Mouse (Mus musculus): ENCODE measurements at regions not wholly inside any gene's neighbourhood (a gene's known extent, or its start where the extent isn't known, plus 50 kb on each side); places are given as distances from the start of the nearest gene placed in this dataset.

DNA sequence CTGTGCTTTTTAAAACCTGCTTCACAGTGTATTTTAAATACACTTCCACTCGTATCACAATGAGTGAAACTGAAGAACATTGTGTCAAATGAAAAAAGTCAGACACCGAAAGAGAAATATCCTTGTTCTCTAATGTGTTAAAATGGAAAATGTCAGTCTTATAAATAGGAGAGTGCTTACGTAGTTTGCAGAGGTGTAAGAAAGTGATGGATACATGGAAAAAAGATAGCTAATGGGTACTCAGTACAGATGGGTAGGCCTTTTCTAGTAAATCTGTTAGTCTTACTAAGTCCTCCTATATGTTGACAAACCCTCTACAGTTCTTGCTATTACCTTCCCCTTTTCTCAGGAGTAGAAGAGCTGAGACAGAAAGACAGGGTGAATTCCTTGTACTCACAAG is 706.2 kb downstream of the Efnb2 start:
- no peak overlapping the region for H3K27ac ChIP-seq (ENCODE audit: low read depth, low read length)
- H3K36me3 ChIP-seq (ENCODE audit: control insufficient read depth, insufficient read depth, low read length) = no peaks in the 10 kb centered on the region
- H3K9ac ChIP-seq (ENCODE audit: low read depth, low read length) = no peak overlapping the region
- no peaks in the 10 kb centered on the region for H3K27me3 ChIP-seq (ENCODE audit: control insufficient read depth, insufficient read depth, low read length)
- H3K4me1 ChIP-seq (replicated peaks; ENCODE audit: control insufficient read depth, insufficient read depth, low read length) = no peaks in the 10 kb centered on the region
- no peak overlapping the region for H3K4me3 ChIP-seq (ENCODE audit: low read depth, low read length)
- H3K4me2 ChIP-seq (replicated peaks; ENCODE audit: low read depth, low read length) = no peak overlapping the region
- no peaks in the 10 kb centered on the region for H3K9me3 ChIP-seq (ENCODE audit: control insufficient read depth, low read length)
- ATAC-seq (ENCODE audit: low FRiP score) (no peak), DNase-seq (ENCODE audit: low spot score) (no peak)
- WGBS = 94% methylated on average over 3 of the region's 3 CpGs

DNA sequence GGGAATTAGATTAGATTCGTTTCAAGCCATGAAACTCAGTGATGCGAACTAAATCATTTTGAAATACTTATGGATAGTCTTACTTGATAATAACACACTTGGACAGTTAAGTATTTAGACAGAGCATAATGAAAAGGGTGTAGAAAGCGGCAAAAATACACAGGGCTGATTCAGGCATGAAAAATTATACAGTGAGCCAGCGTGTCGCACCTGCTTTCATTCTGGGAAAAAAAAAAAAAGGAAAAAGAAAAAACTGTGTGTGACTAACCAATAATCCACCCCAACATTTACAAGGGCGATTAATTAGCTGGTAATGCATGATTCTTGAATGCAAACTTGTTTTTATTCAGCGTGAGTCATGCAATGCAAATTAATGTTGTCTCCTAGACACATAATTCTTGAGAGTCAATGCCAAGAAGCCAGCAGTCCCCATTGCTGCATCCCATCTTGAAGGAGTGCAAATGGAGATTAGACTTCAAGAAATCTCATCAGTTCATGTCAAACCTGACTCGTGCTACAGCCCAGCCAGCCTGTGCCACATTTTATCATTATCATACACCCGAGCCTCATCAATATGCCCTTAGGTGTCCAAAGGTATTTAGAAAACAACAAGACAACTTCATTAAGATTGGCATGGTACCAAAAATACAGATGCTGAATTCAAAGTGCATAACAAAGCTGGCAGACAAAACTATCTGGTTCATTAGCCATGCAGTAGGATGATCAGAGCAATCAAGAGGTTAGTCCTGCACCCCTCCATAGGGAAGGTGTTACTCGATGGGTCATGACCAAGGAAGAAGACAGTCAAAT is 714.9 kb downstream of the Efnb2 start:
- no peak for DNase-seq (ENCODE audit: low spot score)
- Histone ChIP-seq H3K4me3 (ENCODE audit: low read depth, low read length) (no peak overlapping the region), H3K9ac (ENCODE audit: low read depth, low read length) (no peak overlapping the region), H3K27me3 (ENCODE audit: control insufficient read depth, insufficient read depth, low read length) (no peaks in the 10 kb centered on the region), H3K27ac (ENCODE audit: low read depth, low read length) (no peak overlapping the region), H3K9me3 (ENCODE audit: control insufficient read depth, low read length) (no peaks in the 10 kb centered on the region), H3K36me3 (ENCODE audit: control insufficient read depth, insufficient read depth, low read length) (no peaks in the 10 kb centered on the region), H3K4me2 (replicated peaks; ENCODE audit: low read depth, low read length) (no peak overlapping the region), H3K4me1 (replicated peaks; ENCODE audit: control insufficient read depth, insufficient read depth, low read length) (no peaks in the 10 kb centered on the region)
- 84% methylated on average over 10 of the region's 10 CpGs for whole genome bisulfite sequencing
- no peak for ATAC-seq (ENCODE audit: low FRiP score)

DNA sequence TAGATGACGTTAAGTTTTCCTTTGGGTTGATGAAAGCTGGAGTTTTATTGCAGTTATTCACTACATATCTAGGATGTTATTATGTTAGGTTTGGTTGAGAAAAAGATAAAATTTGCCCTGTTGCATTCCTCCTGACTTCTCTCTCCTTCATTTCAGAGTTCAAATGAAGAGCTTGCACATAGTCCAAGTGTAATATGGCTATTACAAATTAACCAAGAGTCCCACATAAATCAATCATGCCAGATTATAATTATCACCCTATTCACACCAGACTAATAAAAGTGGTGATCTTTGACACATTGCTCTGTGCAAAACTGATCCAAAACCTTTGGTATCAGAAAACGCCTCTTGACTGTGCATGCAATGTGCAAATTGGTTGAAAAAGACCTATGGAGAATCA is 724.4 kb downstream of the Efnb2 start:
- Histone ChIP-seq H3K4me1 (replicated peaks; ENCODE audit: control insufficient read depth, insufficient read depth, low read length) (no peaks in the 10 kb centered on the region), H3K4me3 (ENCODE audit: low read depth, low read length) (no peak overlapping the region), H3K9me3 (ENCODE audit: control insufficient read depth, low read length) (no peaks in the 10 kb centered on the region), H3K4me2 (replicated peaks; ENCODE audit: low read depth, low read length) (no peak overlapping the region), H3K27me3 (ENCODE audit: control insufficient read depth, insufficient read depth, low read length) (no peaks in the 10 kb centered on the region), H3K9ac (ENCODE audit: low read depth, low read length) (no peak overlapping the region), H3K27ac (ENCODE audit: low read depth, low read length) (no peak overlapping the region), H3K36me3 (ENCODE audit: control insufficient read depth, insufficient read depth, low read length) (no peaks in the 10 kb centered on the region)
- DNase-seq (ENCODE audit: low spot score) (no peak), ATAC-seq (ENCODE audit: low FRiP score) (no peak)
- 97% methylated on average over 2 of the region's 2 CpGs for WGBS

DNA sequence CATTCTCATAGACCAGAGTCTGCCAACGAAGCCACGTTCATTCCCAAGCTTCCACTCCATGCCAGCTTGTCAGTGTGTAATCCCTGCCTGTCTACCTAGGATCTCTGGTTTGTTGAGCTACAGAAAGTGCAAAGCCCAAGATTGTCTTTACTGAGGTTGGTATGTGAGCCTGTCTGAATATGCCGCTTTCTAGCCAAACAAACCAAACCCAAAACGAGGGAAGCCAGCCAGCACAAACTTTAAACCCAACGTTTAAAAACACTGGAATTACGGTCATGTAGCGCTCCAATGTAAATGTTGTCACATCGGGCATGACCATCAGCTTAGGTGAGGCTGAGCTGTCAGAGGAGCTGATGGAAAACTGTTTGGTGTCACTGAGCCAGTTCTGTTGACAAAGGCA is 741.6 kb downstream of the Efnb2 start:
- 79% methylated on average over 8 of the region's 8 CpGs for WGBS
- ATAC-seq (ENCODE audit: low FRiP score) (no peak), DNase-seq (ENCODE audit: low spot score) (no peak)

DNA sequence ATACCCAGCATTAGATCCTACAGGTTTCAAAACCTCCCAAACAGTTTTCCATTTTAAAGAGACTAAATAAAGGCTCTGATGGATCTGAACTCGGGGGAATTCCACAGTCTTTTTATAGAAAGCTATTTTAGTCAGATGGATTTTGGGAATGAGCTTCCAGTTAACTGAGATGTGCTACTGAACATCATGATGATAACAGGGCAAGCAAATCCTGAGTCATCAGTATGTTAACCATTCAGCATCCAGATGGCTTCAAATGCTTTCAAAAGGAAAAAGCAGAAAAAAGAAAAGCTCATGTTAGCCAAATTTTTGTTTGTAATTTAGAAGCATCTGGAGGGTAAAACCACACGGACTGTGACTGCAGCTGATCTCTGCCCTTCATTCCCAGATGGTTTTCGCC is 766.7 kb downstream of the Efnb2 start:
- WGBS = 78% methylated on average over 3 of the region's 3 CpGs
- Histone ChIP-seq H3K4me1 (replicated peaks; ENCODE audit: control insufficient read depth, insufficient read depth, low read length) (no peaks in the 10 kb centered on the region), H3K27me3 (ENCODE audit: control insufficient read depth, insufficient read depth, low read length) (no peaks in the 10 kb centered on the region), H3K4me2 (replicated peaks; ENCODE audit: low read depth, low read length) (no peak overlapping the region), H3K27ac (ENCODE audit: low read depth, low read length) (no peak overlapping the region), H3K36me3 (ENCODE audit: control insufficient read depth, insufficient read depth, low read length) (no peaks in the 10 kb centered on the region), H3K4me3 (ENCODE audit: low read depth, low read length) (no peak overlapping the region), H3K9ac (ENCODE audit: low read depth, low read length) (no peak overlapping the region), H3K9me3 (ENCODE audit: control insufficient read depth, low read length) (no peaks in the 10 kb centered on the region)
- ATAC-seq (ENCODE audit: low FRiP score) (no peak), DNase-seq (ENCODE audit: low spot score) (no peak)

More for the DNA sequence above, 741.6 kb downstream of the Efnb2 start:
- Histone ChIP-seq H3K27me3 (ENCODE audit: control insufficient read depth, insufficient read depth, low read length) (no peaks in the 10 kb centered on the region), H3K36me3 (ENCODE audit: control insufficient read depth, insufficient read depth, low read length) (no peaks in the 10 kb centered on the region), H3K4me1 (replicated peaks; ENCODE audit: control insufficient read depth, insufficient read depth, low read length) (no peaks in the 10 kb centered on the region), H3K9me3 (ENCODE audit: control insufficient read depth, low read length) (no peaks in the 10 kb centered on the region), H3K4me2 (replicated peaks; ENCODE audit: low read depth, low read length) (no peak overlapping the region), H3K27ac (ENCODE audit: low read depth, low read length) (no peak overlapping the region), H3K9ac (ENCODE audit: low read depth, low read length) (no peak overlapping the region), H3K4me3 (ENCODE audit: low read depth, low read length) (no peak overlapping the region)

DNA sequence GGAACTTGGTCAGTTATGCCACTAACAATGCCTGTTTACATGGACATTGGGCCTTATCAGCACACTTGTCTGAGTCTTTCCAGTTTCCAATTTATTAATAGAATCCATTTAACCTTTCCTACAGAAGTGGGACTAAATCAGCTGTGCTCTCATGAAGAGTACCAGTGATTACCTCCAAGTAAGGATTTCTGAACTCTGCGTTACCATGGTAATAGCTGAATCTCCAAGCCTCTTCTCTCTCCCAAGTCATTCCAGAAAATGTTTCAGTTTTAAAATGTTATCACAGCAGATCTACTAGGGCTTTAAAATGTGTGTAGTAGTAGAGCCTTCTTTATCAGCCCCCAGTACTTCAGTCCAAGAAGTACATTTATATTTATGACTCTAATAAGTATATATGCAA is 807.9 kb downstream of the Efnb2 start:
- H3K9ac ChIP-seq (ENCODE audit: low read depth, low read length) = no peak overlapping the region
- H3K27me3 ChIP-seq (ENCODE audit: control insufficient read depth, insufficient read depth, low read length) = no peaks in the 10 kb centered on the region
- 94% methylated on average over 1 of the region's 1 CpGs for WGBS
- H3K27ac ChIP-seq (ENCODE audit: low read depth, low read length) = no peak overlapping the region
- H3K4me3 ChIP-seq (ENCODE audit: low read depth, low read length) = no peak overlapping the region
- DNase-seq (ENCODE audit: low spot score) (no peak), ATAC-seq (ENCODE audit: low FRiP score) (no peak)
- H3K4me1 ChIP-seq (replicated peaks; ENCODE audit: control insufficient read depth, insufficient read depth, low read length) = no peaks in the 10 kb centered on the region
- no peak overlapping the region for H3K4me2 ChIP-seq (replicated peaks; ENCODE audit: low read depth, low read length)
- no peaks in the 10 kb centered on the region for H3K36me3 ChIP-seq (ENCODE audit: control insufficient read depth, insufficient read depth, low read length)
- no peaks in the 10 kb centered on the region for H3K9me3 ChIP-seq (ENCODE audit: control insufficient read depth, low read length)

DNA sequence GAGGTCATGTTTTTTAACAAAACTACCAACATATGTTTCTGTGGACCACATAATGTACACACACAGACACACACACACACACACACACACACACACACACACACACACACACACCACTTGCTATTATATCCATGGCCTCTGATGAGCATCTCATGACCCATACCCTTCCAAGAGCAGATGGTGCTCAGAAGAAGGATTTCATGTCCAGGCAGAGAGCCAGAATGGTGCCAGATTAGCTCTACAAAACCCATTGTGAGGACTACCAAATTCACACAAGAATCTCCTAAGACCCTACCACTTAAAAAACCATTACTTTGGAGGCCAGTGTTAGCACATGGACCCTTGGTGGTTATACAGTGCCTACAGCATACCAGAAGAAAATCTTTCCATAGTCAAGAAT is 810.5 kb downstream of the Efnb2 start:
- DNase-seq (ENCODE audit: low spot score) (no peak), ATAC-seq (ENCODE audit: low FRiP score) (no peak)
- Histone ChIP-seq H3K36me3 (ENCODE audit: control insufficient read depth, insufficient read depth, low read length) (no peaks in the 10 kb centered on the region), H3K4me2 (replicated peaks; ENCODE audit: low read depth, low read length) (no peak overlapping the region), H3K4me1 (replicated peaks; ENCODE audit: control insufficient read depth, insufficient read depth, low read length) (no peaks in the 10 kb centered on the region), H3K9ac (ENCODE audit: low read depth, low read length) (no peak overlapping the region), H3K27me3 (ENCODE audit: control insufficient read depth, insufficient read depth, low read length) (no peaks in the 10 kb centered on the region), H3K27ac (ENCODE audit: low read depth, low read length) (no peak overlapping the region), H3K9me3 (ENCODE audit: control insufficient read depth, low read length) (no peaks in the 10 kb centered on the region), H3K4me3 (ENCODE audit: low read depth, low read length) (no peak overlapping the region)

DNA sequence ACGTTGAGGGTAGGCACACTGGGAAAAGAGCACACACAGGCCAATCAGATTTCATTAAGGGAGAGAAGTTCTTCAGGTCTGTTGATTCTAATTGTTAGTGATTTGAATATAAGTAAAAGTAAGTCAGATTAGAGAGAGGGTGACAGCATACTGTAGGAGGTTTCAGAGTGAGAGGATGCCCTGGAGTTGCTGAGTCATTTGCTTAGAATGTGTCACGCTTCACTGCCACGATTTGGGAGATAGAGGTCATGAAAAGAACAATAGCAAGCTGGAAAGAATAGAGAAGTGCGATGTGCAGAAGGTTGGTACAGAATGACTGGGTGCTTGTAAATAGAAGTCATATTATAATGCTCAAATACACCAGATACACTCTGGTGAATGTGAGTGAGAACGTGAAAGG is 829.1 kb downstream of the Efnb2 start:
- no peak overlapping the region for H3K27ac ChIP-seq (ENCODE audit: low read depth, low read length)
- no peak overlapping the region for H3K9ac ChIP-seq (ENCODE audit: low read depth, low read length)
- H3K4me1 ChIP-seq (replicated peaks; ENCODE audit: control insufficient read depth, insufficient read depth, low read length) = no peaks in the 10 kb centered on the region
- no peak overlapping the region for H3K4me2 ChIP-seq (replicated peaks; ENCODE audit: low read depth, low read length)
- no peaks in the 10 kb centered on the region for H3K9me3 ChIP-seq (ENCODE audit: control insufficient read depth, low read length)
- WGBS = 62% methylated on average over 5 of the region's 5 CpGs
- ATAC-seq (ENCODE audit: low FRiP score) (no peak), DNase-seq (ENCODE audit: low spot score) (no peak)
- H3K27me3 ChIP-seq (ENCODE audit: control insufficient read depth, insufficient read depth, low read length) = no peaks in the 10 kb centered on the region
- no peaks in the 10 kb centered on the region for H3K36me3 ChIP-seq (ENCODE audit: control insufficient read depth, insufficient read depth, low read length)
- no peak overlapping the region for H3K4me3 ChIP-seq (ENCODE audit: low read depth, low read length)

DNA sequence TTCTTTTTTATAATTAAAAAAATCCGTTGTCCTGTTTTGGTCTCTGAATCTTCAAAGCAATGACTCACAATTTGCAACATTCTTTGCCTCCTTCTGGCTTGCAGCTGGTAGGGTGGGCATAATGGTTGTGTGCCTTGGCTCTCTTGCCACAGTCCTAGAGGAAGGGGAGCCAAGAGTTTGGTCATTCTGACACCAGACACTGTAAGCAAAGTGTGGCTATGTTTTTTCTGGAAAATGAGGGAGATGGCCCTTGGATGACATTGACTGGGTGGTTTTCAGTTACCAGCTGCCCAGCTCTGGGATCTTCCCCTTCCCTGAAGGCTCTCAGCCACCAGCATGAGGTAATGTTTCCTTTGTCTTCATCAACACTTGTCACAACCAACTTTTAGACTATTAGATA is 833.2 kb downstream of the Efnb2 start:
- no peaks in the 10 kb centered on the region for H3K36me3 ChIP-seq (ENCODE audit: control insufficient read depth, insufficient read depth, low read length)
- no peak for DNase-seq (ENCODE audit: low spot score)
- no peak overlapping the region for H3K9ac ChIP-seq (ENCODE audit: low read depth, low read length)
- no peak overlapping the region for H3K4me2 ChIP-seq (replicated peaks; ENCODE audit: low read depth, low read length)
- no peak overlapping the region for H3K4me3 ChIP-seq (ENCODE audit: low read depth, low read length)
- no peaks in the 10 kb centered on the region for H3K9me3 ChIP-seq (ENCODE audit: control insufficient read depth, low read length)
- no peaks in the 10 kb centered on the region for H3K4me1 ChIP-seq (replicated peaks; ENCODE audit: control insufficient read depth, insufficient read depth, low read length)
- no peaks in the 10 kb centered on the region for H3K27me3 ChIP-seq (ENCODE audit: control insufficient read depth, insufficient read depth, low read length)
- no peak for ATAC-seq (ENCODE audit: low FRiP score)
- 76% methylated on average over 1 of the region's 1 CpGs for WGBS
- no peak overlapping the region for H3K27ac ChIP-seq (ENCODE audit: low read depth, low read length)

All from hindbrain, embryonic 11.5 days (tissue).